Mouse (Mus musculus) liver, embryonic 11.5 days (tissue): ENCODE results near the gene Gm9745. TPM values are rescaled to one million over a fixed set of nuclear protein-coding genes. Genes with fewer than 3 reads are reported as not detected.
"Not testable (repeated sequence)": the region's sequence is repeated elsewhere in the genome, so short reads cannot be mapped to it uniquely, and the experiment has no call there.

Source experiments
- ATAC-seq: fragments of 200-750 bp; cut with Nextera tagmentation; replicated peaks from 2 replicates; pipeline ENCODE4 v1.8.0; 2017; ENCODE audit warnings: moderate number of reproducible peaks, mild to moderate bottlenecking, moderate TSS enrichment, moderate library complexity; ENCODE audit not compliant: low FRiP score
- DNase-seq: peaks from one replicate; pipeline ENCODE4 v3.0.0-alpha.2; 2017; ENCODE audit warnings: low spot score
- H3K27ac ChIP-seq: fragments of 300-500 bp; sonication (generic); 2 replicates; pipeline ENCODE4 v1.5.1; 2014; ENCODE audit warnings: mild to moderate bottlenecking, low read depth, low read length, control low read depth
- H3K27me3 ChIP-seq: fragments of 300-500 bp; sonication (generic); replicated peaks from 2 replicates; pipeline ENCODE4 v1.6.1; 2014; ENCODE audit warnings: low read length, mixed read lengths; ENCODE audit not compliant: control insufficient read depth, insufficient read depth
- H3K36me3 ChIP-seq: fragments of 300-500 bp; sonication (generic); 2 replicates; pipeline ENCODE4 v1.6.1; 2014; ENCODE audit warnings: mild to moderate bottlenecking, low read length, moderate library complexity, mixed read lengths; ENCODE audit not compliant: control insufficient read depth, insufficient read depth
- H3K4me1 ChIP-seq: fragments of 300-500 bp; sonication (generic); replicated peaks from 2 replicates; pipeline ENCODE4 v1.6.1; 2014; ENCODE audit warnings: low read length, mixed read lengths; ENCODE audit not compliant: control insufficient read depth, insufficient read depth
- H3K4me2 ChIP-seq: fragments of 300-500 bp; sonication (generic); 2 replicates; pipeline ENCODE4 v1.6.1; 2014; ENCODE audit warnings: mild to moderate bottlenecking, control low read depth, moderate library complexity
- H3K4me3 ChIP-seq: fragments of 300-500 bp; sonication (generic); 2 replicates; pipeline ENCODE4 v1.5.1; 2014; ENCODE audit warnings: low read depth, low read length, control low read depth
- H3K9ac ChIP-seq: fragments of 300-500 bp; sonication (generic); 2 replicates; pipeline ENCODE4 v1.6.1; 2014; ENCODE audit warnings: low read depth, low read length, control low read depth
- H3K9me3 ChIP-seq: fragments of 300-500 bp; sonication (generic); 2 replicates; pipeline ENCODE4 v1.6.1; 2016; ENCODE audit warnings: low read length, inconsistent platforms, mixed read lengths; ENCODE audit not compliant: control insufficient read depth
- WGBS: fragments of 180-500 bp; shearing (Covaris S2); extraction: QIAGEN DNeasy Blood & Tissue Kit; methylation state at CpG from one replicate; pipeline ENCODE4 v1.1.7; 2014; 5-methylcytosine and 5-hydroxymethylcytosine counted together
- polyA plus RNA-seq: library from polyadenylated mRNA; unstranded; fragments of >200 nt; fragmentation: Nextera tagmentation; extraction: Ambion mirVana; gene quantifications from 2 replicates; pipeline ENCODE4 v1.2.1, GENCODE M21; 2014

The Gm9745 gene
- not detected in 2 replicates for polyA plus RNA-seq

GRCm38 (mm10) chr13:8948131-8948530 is at the start of gene Gm9745:
Gene Gm9745, minus strand, starts transcription at chr13:8948231.
- H3K4me2 ChIP-seq, ATAC-seq, H3K9ac ChIP-seq, H3K36me3 ChIP-seq, H3K4me1 ChIP-seq, DNase-seq, H3K27me3 ChIP-seq, H3K4me3 ChIP-seq, H3K27ac ChIP-seq, H3K9me3 ChIP-seq: not testable (repeated sequence)

GRCm38 (mm10) chr13:8997221-8997620 is 49.2 kb upstream of the Gm9745 start:
- ATAC-seq, H3K36me3 ChIP-seq, H3K9me3 ChIP-seq, H3K27me3 ChIP-seq, H3K27ac ChIP-seq, H3K4me2 ChIP-seq, DNase-seq, H3K9ac ChIP-seq, H3K4me3 ChIP-seq: not testable (repeated sequence)
- H3K4me1 ChIP-seq: peaks cover 12% of the 10 kb centered on the region; the same call in 1 of the 2 replicates
- 84% methylated on average over 5 of the region's 5 CpGs for WGBS

GRCm38 (mm10) chr13:8995990-8996786 is 48.2 kb upstream of the Gm9745 start, which contains the start of gene Gtpbp4:
Gene Gtpbp4, minus strand, starts transcription at chr13:8996083.
- no peaks in the 10 kb centered on the region for H3K27me3 ChIP-seq
- DNase-seq: peak; percentile 93
- peak within 1 kb of the TSS; percentile 87 for H3K4me3 ChIP-seq
- H3K4me2 ChIP-seq: peak within 1 kb of the TSS; percentile 83
- no peaks in the 10 kb centered on the region for H3K9me3 ChIP-seq
- peaks cover 4% of the 10 kb centered on the region; the same call in 1 of the 2 replicates for H3K36me3 ChIP-seq
- WGBS: under 1% methylated on average over 51 of the region's 51 CpGs
- peak within 1 kb of the TSS; percentile 80 for H3K27ac ChIP-seq
- peak; percentile 96 for ATAC-seq
- peak within 1 kb of the TSS; percentile 81 for H3K9ac ChIP-seq
- H3K4me1 ChIP-seq: peaks cover 12% of the 10 kb centered on the region; the same call in 1 of the 2 replicates

GRCm38 (mm10) chr13:8995159-8995989 is 47.3 kb upstream of the Gm9745 start:
- 2% methylated on average over 33 of the region's 33 CpGs for WGBS
- peaks cover 12% of the 10 kb centered on the region; the same call in 1 of the 2 replicates for H3K4me1 ChIP-seq

GRCm38 (mm10) chr13:8992231-8992630 is 44.2 kb upstream of the Gm9745 start:
- Histone ChIP-seq H3K27ac (no peak overlapping the region), H3K4me3 (no peak overlapping the region), H3K9me3 (no peaks in the 10 kb centered on the region), H3K36me3 (peaks cover 22% of the 10 kb centered on the region; the same call in 1 of the 2 replicates), H3K4me1 (peaks cover 12% of the 10 kb centered on the region; the same call in 1 of the 2 replicates), H3K27me3 (no peaks in the 10 kb centered on the region), H3K9ac (no peak overlapping the region), H3K4me2 (no peak overlapping the region)
- 88% methylated on average over 6 of the region's 6 CpGs for WGBS
- DNase-seq: no peak
- ATAC-seq: no peak

More at GRCm38 (mm10) chr13:8995159-8995989, 47.3 kb upstream of the Gm9745 start:
- no peaks in the 10 kb centered on the region for H3K27me3 ChIP-seq
- H3K9ac ChIP-seq: peak overlapping the region; percentile 81
- H3K4me3 ChIP-seq: peak overlapping the region; percentile 87
- peaks cover 8% of the 10 kb centered on the region; the same call in 1 of the 2 replicates for H3K36me3 ChIP-seq
- H3K9me3 ChIP-seq: no peaks in the 10 kb centered on the region
- H3K27ac ChIP-seq: peak overlapping the region; percentile 67; the same call in 1 of the 2 replicates
- H3K4me2 ChIP-seq: peak overlapping the region; percentile 73
- DNase-seq (no peak), ATAC-seq (peak; percentile 39)

- DNase-seq (no peak), ATAC-seq (no peak)
- Histone ChIP-seq H3K4me3 (no peak overlapping the region), H3K9ac (no peak overlapping the region), H3K4me1 (no peaks in the 10 kb centered on the region), H3K9me3 (no peaks in the 10 kb centered on the region), H3K36me3 (peaks cover 66% of the 10 kb centered on the region), H3K27me3 (no peaks in the 10 kb centered on the region), H3K4me2 (no peak overlapping the region), H3K27ac (no peak overlapping the region)
- WGBS: 80% methylated on average over 3 of the region's 3 CpGs
Measured at GRCm38 (mm10) chr13:8972972-8973371, 24.9 kb upstream of the Gm9745 start.

GRCm38 (mm10) chr13:8972369-8972768 is 24.3 kb upstream of the Gm9745 start:
- peaks cover 63% of the 10 kb centered on the region for H3K36me3 ChIP-seq
- no peaks in the 10 kb centered on the region for H3K9me3 ChIP-seq
- no peak overlapping the region for H3K27ac ChIP-seq
- ATAC-seq (no peak), DNase-seq (no peak)
- no peaks in the 10 kb centered on the region for H3K4me1 ChIP-seq
- no peak overlapping the region for H3K4me2 ChIP-seq
- no peak overlapping the region for H3K4me3 ChIP-seq
- no peaks in the 10 kb centered on the region for H3K27me3 ChIP-seq
- no peak overlapping the region for H3K9ac ChIP-seq

GRCm38 (mm10) chr13:8967742-8968141 is 19.7 kb upstream of the Gm9745 start:
- ATAC-seq (no peak), DNase-seq (no peak)
- no peak overlapping the region for H3K4me2 ChIP-seq
- H3K4me1 ChIP-seq: no peaks in the 10 kb centered on the region
- H3K4me3 ChIP-seq: no peak overlapping the region
- no peak overlapping the region for H3K9ac ChIP-seq
- WGBS: 86% methylated on average over 8 of the region's 8 CpGs
- no peaks in the 10 kb centered on the region for H3K9me3 ChIP-seq
- no peak overlapping the region for H3K27ac ChIP-seq
- H3K36me3 ChIP-seq: peaks cover 30% of the 10 kb centered on the region
- no peaks in the 10 kb centered on the region for H3K27me3 ChIP-seq
